Mouse (Mus musculus) CH12.LX (cell line): Measurements from ENCODE around the gene Clcn6. TPM values are rescaled to one million over a fixed set of nuclear protein-coding genes. Genes with fewer than 3 reads are reported as not detected.

ENCODE experiments used
- DNase-seq: peaks from one replicate; pipeline ENCODE4 v3.0.0-alpha.2; 2013; ENCODE audit errors: extremely low read depth
- H3K27ac ChIP-seq: 2 replicates; pipeline ENCODE4 v1.5.1; 2012; ENCODE audit warnings: low read depth, mild to moderate bottlenecking, control low read depth, moderate library complexity; ENCODE audit not compliant: insufficient read depth
- H3K27me3 ChIP-seq: replicated peaks from 2 replicates; pipeline ENCODE3; 2012; ENCODE audit warnings: inconsistent platforms
- H3K36me3 ChIP-seq, 2 experiments: replicated peaks in 1 of 2; 2 replicates each; pipeline versions ENCODE3 to v1.6.1; 2012; ENCODE audit warnings: inconsistent platforms in 1 of 2, low read length in 1 of 2, mild to moderate bottlenecking in 1 of 2, mixed read lengths in 1 of 2, moderate library complexity in 1 of 2; ENCODE audit not compliant: control insufficient read depth in 1 of 2, insufficient read depth in 1 of 2
- H3K4me1 ChIP-seq, 2 experiments: 2 replicates each; pipeline ENCODE4 v1.6.1; 2012; ENCODE audit warnings: inconsistent platforms in 1 of 2, moderate library complexity in 1 of 2; ENCODE audit not compliant: insufficient read depth in 2 of 2, control insufficient read depth in 1 of 2
- H3K4me2 ChIP-seq: 2 replicates; pipeline ENCODE4 v1.6.1; 2012; ENCODE audit warnings: low read depth, mild to moderate bottlenecking, control low read depth; ENCODE audit not compliant: poor library complexity, insufficient read depth, severe bottlenecking
- H3K4me3 ChIP-seq, 3 experiments: fragments of 150-350 bp in 1 of 3; sonication (generic) in 1 of 3; replicated peaks in 1 of 3; 2 replicates each; pipeline versions ENCODE3 to v1.5.1; 2011 to 2012; ENCODE audit warnings: low read depth in 2 of 3, low read length in 2 of 3, mild to moderate bottlenecking in 2 of 3, moderate library complexity in 2 of 3, control low read depth in 1 of 3, improper control_type of control experiment in 1 of 3, inconsistent platforms in 1 of 3, mixed read lengths in 1 of 3; ENCODE audit not compliant: poor library complexity in 1 of 3
- H3K79me2 ChIP-seq: replicated peaks from 2 replicates; pipeline ENCODE4 v1.6.1; 2012; ENCODE audit warnings: mild to moderate bottlenecking, moderate library complexity; ENCODE audit not compliant: control insufficient read depth, poor library complexity, insufficient read depth, severe bottlenecking; ENCODE audit errors: extremely low read depth
- H3K9ac ChIP-seq: 2 replicates; pipeline ENCODE4 v1.6.1; 2012; ENCODE audit warnings: low read depth, mild to moderate bottlenecking, control low read depth, moderate library complexity; ENCODE audit not compliant: insufficient read depth
- H3K9me3 ChIP-seq: replicated peaks from 2 replicates; pipeline ENCODE3; 2012; ENCODE audit warnings: low read length, inconsistent platforms, mixed read lengths
- BHLHE40 ChIP-seq: IDR thresholded peaks from 2 replicates; pipeline ENCODE4 v1.6.1; 2011; ENCODE audit warnings: mild to moderate bottlenecking, low read depth, low read length, improper control_type of control experiment
- ELF1 ChIP-seq: IDR thresholded peaks from 2 replicates; pipeline ENCODE4 v1.6.1; 2014; ENCODE audit warnings: low read depth, mild to moderate bottlenecking, inconsistent platforms, low read length, improper control_type of control experiment
- EP300 ChIP-seq: IDR thresholded peaks from 2 replicates; pipeline ENCODE4 v1.6.1; 2011; ENCODE audit warnings: low read length, improper control_type of control experiment
- ETS1 ChIP-seq: conservative IDR thresholded peaks from 2 replicates; pipeline ENCODE4 v1.6.1; 2012; ENCODE audit warnings: low read depth, mild to moderate bottlenecking, inconsistent platforms, low read length, improper control_type of control experiment, moderate library complexity
- GABPA ChIP-seq: IDR thresholded peaks from 2 replicates; pipeline ENCODE4 v1.6.1; 2012; ENCODE audit warnings: low read depth, low read length, improper control_type of control experiment, inconsistent platforms; ENCODE audit not compliant: insufficient replicate concordance
- JUN ChIP-seq: IDR thresholded peaks from 2 replicates; pipeline ENCODE4 v1.6.1; 2011; ENCODE audit warnings: low read depth, mild to moderate bottlenecking, low read length, improper control_type of control experiment, moderate library complexity; ENCODE audit not compliant: insufficient read depth
- MAX ChIP-seq: IDR thresholded peaks from 2 replicates; pipeline ENCODE4 v1.6.1; 2011; ENCODE audit warnings: low read length, improper control_type of control experiment
- MXI1 ChIP-seq: IDR thresholded peaks from 2 replicates; pipeline ENCODE4 v1.6.1; 2011; ENCODE audit warnings: mild to moderate bottlenecking, low read depth, low read length, improper control_type of control experiment
- NRF1 ChIP-seq: IDR thresholded peaks from 2 replicates; pipeline ENCODE4 v1.6.1; 2014; ENCODE audit warnings: low read depth, mild to moderate bottlenecking, inconsistent platforms, low read length, improper control_type of control experiment, moderate library complexity
- PAX5 ChIP-seq: IDR thresholded peaks from 2 replicates; pipeline ENCODE4 v1.6.1; 2012; ENCODE audit warnings: low read length, inconsistent platforms, mixed read lengths
- POLR2A ChIP-seq: IDR thresholded peaks from 2 replicates; pipeline ENCODE4 v1.6.1; 2011; ENCODE audit warnings: low read depth, mild to moderate bottlenecking, improper control_type of control experiment, low read length
- SMC3 ChIP-seq: IDR thresholded peaks from 2 replicates; pipeline ENCODE4 v1.6.1; 2011; ENCODE audit warnings: low read depth, low read length, improper control_type of control experiment
- USF1 ChIP-seq: IDR thresholded peaks from 2 replicates; pipeline ENCODE4 v1.6.1; 2014; ENCODE audit warnings: low read depth, mild to moderate bottlenecking, inconsistent platforms, low read length, improper control_type of control experiment
- USF2 ChIP-seq: conservative IDR thresholded peaks from 2 replicates; pipeline ENCODE4 v1.6.1; 2011; ENCODE audit warnings: low read depth, low read length, improper control_type of control experiment
- dilution Hi-C: fragments of 300-500 bp; cut with MboI; formaldehyde crosslinking; loops from 2 replicates; pipeline ENCODE4 v1.14.3; 2020; ENCODE audit warnings: low sequenced_read_pairs; ENCODE audit not compliant: extremely low pct_unique_long_range_greater_than_20kb, extremely low pct_ligation_motif_present
- in situ Hi-C: fragments of 300-500 bp; cut with MboI; formaldehyde crosslinking; loops from 3 replicates; pipeline ENCODE4 v1.14.3; 2019; ENCODE audit warnings: low sequenced_read_pairs, low pct_ligation_motif_present, low pct_unique_long_range_greater_than_20kb, mixed read lengths
- polyA plus RNA-seq: library from polyadenylated mRNA; unstranded; fragments of >175 nt; gene quantifications from 2 replicates; pipeline ENCODE4 v1.2.1, GENCODE M21; 2012; ENCODE audit warnings: low read depth; ENCODE audit not compliant: insufficient read length
- total RNA-seq, 2 experiments: library from RNA; depleted of rRNA; stranded (reverse); fragments of 300-350 nt in 1 of 2; fragments of >200 nt in 1 of 2; gene quantifications; 2 replicates each; pipeline ENCODE4 v1.2.3; 2012 to 2014

Gene Clcn6
- total and polyA plus RNA-seq, 3 experiments, result 4.8 to 10.6 (median 5.7) TPM

DNA sequence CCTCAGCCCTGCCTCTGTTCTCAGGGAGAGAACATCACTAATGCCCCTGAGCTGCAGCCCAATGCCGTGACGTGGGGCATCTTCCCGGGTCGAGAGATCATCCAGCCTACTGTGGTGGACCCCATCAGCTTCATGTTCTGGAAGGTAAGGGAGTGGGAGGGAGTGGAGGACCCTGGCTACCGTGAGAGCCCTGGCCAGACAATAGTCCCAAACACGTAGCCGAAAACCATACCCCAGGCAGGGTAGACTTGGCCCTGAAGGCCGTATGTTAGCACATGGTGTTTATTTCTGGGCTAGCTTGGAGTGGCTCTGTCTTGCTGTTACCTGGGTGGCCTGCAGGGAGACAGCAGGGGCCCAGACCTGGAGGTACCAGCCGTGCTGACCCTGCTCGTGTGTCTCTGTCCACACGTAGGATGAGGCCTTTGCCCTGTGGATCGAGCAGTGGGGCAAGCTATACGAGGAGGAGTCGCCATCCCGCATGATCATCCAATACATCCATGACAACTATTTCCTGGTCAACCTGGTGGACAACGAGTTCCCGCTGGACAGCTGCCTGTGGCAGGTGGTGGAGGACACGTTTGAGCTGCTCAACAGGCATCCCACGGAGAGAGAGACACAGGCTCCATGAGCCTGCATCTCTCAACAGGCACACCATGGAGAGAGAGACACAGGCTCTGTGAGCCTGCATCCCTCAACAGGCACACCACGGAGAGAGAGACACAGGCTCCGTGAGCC lies 16.5 kb upstream of the Clcn6 start:
- Histone ChIP-seq H3K27ac (no peak overlapping the region), H3K27me3 (no peaks in the 10 kb centered on the region), H3K9me3 (no peaks in the 10 kb centered on the region), H3K4me2 (no peak overlapping the region), H3K4me3 (no peak overlapping the region), H3K79me2 (no peaks in the 10 kb centered on the region), H3K4me1 (peaks cover 0 to 15% of the 10 kb centered on the region in 2 experiments; a peak in 2 of 4 replicates), H3K9ac (no peak overlapping the region), H3K36me3 (peaks cover 88 to 97% of the 10 kb centered on the region in 2 experiments)
- in situ Hi-C loops (no loop called here), dilution Hi-C loops (no loop called here)
- TF ChIP-seq ELF1 (no peak), JUN (no peak), EP300 (no peak), GABPA (no peak), BHLHE40 (no peak), POLR2A (no peak)
- DNase-seq, result no peak

DNA sequence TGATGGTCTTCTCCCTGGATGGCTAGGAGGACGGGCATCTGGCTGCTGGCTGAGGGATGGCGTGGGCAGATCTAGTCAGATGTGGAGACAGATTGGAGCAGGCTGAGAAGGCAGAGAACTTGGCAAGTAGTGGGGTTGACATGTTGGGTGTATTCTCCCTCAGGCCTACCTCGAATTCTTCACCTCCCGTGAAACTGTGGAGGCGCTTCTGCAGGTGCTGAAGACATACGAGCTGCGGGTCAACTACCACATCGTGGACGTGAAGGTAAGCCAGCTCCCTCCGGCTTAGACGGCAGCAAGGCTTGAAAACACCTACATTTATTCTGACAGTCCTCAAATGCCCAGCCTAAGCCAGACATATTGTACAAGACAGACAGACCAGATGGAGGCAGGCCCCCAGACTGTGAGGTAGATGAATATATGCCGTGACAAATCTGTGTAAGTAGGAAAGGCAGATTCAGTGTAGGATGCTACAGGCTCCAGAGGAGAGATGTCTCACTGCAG lies 14.8 kb upstream of the Clcn6 start:
- no peaks in the 10 kb centered on the region for H3K27me3 ChIP-seq
- TF ChIP-seq SMC3 (no peak), ELF1 (no peak), ETS1 (no peak), PAX5 (no peak), USF1 (no peak), USF2 (no peak), MXI1 (no peak), NRF1 (no peak), MAX (no peak)
- no peak overlapping the region for H3K27ac ChIP-seq
- dilution Hi-C loops, result no loop called here
- no peaks in the 10 kb centered on the region for H3K9me3 ChIP-seq
- no peak for DNase-seq
- in situ Hi-C loops, result no loop called here
- H3K79me2 ChIP-seq, result no peaks in the 10 kb centered on the region
- H3K36me3 ChIP-seq, result peaks cover 93 to 97% of the 10 kb centered on the region in 2 experiments
- no peak overlapping the region for H3K4me3 ChIP-seq
- no peak overlapping the region for H3K4me2 ChIP-seq
- no peak overlapping the region for H3K9ac ChIP-seq
- H3K4me1 ChIP-seq, result peaks cover 0 to 15% of the 10 kb centered on the region in 2 experiments; a peak in 2 of 4 replicates
